Mouse (Mus musculus) 416B (cell line): Measurements from ENCODE around the gene Atrx.
A peak's percentile ranks its signal among the peaks of the same experiment; 100 is the strongest.
"Not testable (repeated sequence)": the region's sequence is repeated elsewhere in the genome, so short reads cannot be mapped to it uniquely, and the experiment has no call there.

Experiments
- DNase-seq: peaks from one replicate; pipeline ENCODE4 v3.0.0; 2011; ENCODE audit warnings: low read depth

Gene Atrx

DNA sequence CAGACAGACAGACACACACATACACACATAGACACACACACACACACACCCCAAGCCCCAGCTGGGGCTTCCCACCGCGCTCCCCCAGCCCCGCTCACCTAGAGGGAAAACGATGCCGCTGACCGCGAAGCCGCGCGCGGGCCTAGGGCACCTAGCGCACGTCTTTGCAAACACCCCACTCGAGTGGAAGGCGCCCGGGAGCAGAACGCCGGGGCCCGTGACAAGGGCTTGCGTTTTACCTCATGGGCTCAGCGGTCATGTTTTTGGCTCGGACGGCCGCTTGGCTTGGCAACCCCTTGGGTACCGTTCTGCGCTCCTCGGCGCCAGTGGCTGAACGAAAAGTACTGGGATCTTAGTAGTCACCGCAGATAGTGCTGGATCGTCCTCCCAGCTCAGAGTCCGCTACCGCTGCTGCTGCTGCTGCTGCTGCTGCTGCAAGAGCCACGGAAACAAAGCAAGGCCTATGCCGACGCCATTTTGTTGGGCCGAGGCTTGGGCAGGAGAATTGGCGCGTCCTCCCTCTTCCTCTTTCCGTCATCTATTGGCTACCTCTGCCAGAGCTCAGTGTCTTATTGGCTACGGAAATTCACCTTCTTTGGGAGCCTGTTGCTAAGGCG, at the start of gene Atrx:
TSS of gene Atrx (minus strand) at position 543 of the 617 bp plus-strand sequence.
- DNase-seq, result peak; percentile 88

DNA sequence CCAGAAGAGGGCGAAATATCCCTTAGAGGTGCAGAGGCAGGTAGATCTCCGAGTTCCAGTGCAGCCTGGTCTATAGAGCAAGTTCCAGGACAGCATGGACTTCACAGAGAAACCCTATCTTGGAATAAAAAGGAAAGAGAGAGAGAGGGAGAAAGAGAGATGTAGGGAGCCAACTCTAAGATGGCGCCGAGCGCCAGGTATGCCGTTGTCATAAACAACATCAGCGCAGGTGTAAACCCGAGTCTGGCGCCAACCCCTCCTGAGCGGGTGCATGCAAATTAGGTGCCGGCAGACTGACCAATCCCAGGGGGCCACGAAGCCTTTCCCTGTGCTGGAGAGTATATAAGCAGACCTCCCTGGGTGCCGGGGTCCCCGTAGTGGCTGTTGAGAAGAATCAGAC, 27.9 kb upstream of the Atrx start:
- DNase-seq, result peak; percentile 9

DNA sequence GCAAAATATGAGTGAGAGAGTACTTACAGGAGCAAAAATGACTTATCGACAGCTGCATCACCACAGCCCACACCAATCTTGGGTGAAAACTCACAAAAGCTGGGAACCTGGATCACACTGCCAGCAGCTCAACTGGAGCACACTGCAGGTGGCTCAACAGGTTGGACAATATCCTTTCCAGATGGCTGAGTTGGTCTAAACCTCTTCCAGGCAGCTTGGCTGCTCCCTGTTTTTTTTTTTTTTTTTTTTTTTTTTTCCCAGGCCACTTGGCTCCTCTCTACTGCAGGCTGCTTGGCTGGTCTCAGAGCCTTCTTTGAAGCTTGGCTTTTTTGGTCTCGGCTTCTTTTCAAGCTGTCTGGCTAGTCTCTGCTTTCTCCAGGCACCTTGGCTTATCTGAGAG, 24.8 kb upstream of the Atrx start:
- no peak for DNase-seq

DNA sequence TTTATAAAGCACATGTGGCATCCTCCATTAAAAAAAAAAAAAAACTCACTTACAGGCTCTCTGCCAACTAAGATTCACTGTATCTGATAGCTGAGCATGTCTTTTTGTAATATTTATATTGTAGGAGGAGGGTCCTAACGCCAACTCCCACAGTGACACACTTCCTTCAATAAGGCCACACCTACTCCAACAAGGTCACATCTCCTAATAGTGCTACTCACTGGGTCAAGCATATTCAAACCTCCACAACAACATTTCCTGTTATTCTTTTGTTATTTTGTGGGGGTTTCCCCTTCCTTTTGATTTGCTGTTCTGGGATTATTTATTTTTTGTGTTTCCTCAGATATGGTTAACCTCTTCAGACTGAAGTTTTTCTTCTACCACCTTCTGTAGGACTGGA, 17.2 kb upstream of the Atrx start:
- DNase-seq, result peak; percentile 39

DNA sequence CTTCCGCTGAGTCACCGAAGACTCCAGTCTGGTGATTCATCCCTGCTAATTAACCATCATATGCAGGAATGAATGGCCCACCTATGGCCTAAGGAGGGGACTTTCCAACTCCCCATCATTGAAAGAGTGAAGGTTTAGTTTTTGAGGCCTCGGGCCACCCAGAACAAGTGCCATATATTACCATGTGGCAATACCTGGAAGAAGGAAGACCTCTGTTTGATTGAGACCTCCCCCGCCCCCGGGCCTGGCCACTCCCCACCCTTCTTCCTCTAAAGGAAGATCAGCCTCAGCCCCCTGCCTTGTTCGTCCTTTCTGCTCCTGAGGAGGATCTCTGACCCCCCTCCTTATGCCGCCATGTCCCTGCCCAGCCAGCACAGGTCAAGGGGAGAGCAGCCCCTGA, 10.0 kb upstream of the Atrx start:
- no peak for DNase-seq

DNA sequence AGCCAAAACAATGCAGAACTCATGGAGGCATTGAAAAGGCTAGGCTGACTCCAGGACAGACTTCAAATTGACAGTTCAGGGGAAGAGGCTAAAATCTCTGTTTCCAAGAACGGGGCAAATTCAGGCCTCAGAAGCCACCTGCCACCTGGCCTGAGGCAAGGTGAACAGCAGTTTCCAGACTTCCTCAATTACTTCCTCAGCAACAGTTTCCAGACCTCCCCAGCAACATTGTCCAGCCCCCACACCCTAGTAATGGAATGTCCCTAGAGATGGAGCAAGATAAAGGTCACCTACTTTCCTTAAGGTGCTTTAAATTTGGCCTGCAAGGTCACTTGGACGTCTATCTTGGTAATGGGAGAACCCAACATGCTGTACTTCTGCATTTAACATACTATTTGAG, 8.5 kb upstream of the Atrx start:
- DNase-seq, result no peak

DNA sequence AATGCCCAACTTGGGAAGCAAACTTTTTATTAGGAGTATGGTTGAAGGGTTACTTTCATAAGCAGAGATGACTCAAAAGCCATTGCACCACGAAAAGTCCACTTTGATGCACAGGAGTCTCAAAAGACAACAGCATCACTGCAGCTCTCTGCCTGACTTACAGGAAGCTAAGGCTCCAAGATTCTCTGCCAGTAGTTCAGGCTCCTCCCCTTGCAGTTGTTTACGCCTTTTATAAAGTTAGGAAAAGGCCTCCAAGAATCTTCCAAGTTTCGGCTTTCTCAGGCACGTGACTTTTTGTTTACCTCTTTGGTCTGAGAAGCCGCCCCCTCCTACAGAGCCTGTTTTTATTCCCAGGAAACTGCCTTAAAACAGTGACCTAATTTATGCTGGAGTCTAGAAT, 5.1 kb upstream of the Atrx start:
- DNase-seq, result no peak

DNA sequence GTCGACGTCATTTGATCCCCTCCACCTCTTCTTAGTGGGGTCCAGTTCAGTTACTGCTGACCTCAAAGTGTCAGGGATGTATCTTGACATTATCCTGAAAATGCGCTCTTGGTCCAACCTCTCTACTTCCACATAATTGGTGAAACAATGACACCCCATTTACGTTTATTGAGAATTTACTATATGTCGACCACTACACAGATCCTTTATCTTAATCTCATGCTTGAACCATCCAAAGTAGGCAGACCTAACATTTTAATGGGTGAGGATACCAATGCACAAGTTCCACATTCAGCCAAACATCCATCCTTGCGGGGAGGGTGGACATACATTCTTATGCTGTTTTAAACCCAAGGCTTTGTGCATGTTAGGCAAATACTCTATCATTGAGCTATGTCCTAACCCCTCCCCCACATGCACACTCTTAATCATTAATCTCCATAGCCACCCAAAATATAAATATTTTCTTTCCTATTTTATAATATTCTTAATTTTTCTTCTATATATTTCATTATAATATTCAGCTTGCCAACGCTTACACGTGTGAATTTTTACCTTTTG, 355 bp upstream of the Atrx start:
- DNase-seq, result no peak

DNA sequence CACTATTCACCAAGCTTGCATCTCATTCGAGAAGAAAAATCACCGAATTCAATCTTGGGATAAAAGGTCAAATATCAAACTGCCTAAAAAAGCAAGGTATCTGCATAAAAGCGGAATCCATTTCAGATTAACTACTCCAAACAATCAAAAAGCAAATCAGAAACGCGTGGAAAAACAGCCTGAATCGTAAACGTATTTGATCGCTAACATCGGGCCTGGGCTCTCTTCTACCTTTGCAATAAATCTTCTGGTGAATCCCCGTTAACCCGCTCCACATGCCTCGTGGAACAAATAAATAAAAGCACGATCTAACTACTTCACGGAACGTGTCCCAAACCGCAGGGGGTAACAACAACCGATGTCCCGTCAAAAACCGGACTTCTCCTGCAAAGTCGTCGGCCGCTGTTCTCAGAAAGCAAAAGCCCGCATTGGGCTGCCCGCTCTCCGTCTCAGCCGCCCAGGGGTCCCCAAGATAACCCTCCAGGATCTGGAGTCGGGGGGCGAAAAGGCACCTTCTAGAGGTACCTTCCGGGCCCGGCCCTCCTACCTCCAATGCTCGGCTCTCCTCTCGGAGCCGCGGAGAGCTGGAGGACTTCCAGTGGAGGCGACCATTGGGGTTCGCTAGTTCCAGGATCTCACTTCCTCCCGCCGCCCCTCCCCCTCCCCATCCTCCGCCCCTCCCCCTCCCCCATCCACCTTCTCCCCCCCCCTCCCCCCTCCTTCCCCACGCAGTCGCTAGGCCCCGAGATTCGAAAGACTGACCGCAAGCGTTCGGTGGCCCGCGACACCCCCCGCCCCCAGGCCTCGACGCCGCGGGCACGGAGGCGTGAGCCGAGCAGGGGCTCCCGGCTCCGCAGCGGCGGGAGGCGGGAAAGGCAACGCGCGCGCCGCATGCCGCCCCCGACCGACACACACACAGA, 1.0 kb downstream of the Atrx start:
- DNase-seq, result peak; percentile 36

DNA sequence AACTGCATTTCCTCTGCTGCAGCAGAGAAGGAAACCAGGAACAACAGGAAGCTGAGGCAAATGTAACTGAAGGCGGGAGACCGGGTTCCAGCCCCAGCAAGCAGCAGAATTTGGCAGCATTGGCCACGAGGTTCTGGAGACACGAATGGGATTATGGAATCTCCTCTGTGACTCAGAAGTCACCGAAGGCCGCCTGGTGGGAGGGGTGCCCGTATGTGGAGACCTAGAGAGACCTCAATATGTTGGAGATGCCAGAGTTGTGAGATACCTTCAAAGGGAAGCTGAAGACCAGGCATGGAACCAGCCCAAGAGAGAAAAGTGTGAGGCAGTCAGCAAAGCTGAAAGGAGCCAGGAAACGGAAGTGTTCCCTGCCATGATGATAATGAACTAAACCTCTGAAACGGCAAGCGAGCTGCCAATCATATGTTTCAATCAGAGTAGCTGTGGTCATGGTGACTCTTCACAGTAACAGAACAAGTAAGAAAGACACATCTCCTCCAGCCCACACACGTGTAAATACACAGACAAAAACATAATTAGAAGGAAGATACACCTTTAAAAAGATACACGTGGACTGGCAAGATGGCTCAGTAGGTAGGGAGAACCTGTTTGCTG, 3.0 kb downstream of the Atrx start:
- peak; percentile 66 for DNase-seq

DNA sequence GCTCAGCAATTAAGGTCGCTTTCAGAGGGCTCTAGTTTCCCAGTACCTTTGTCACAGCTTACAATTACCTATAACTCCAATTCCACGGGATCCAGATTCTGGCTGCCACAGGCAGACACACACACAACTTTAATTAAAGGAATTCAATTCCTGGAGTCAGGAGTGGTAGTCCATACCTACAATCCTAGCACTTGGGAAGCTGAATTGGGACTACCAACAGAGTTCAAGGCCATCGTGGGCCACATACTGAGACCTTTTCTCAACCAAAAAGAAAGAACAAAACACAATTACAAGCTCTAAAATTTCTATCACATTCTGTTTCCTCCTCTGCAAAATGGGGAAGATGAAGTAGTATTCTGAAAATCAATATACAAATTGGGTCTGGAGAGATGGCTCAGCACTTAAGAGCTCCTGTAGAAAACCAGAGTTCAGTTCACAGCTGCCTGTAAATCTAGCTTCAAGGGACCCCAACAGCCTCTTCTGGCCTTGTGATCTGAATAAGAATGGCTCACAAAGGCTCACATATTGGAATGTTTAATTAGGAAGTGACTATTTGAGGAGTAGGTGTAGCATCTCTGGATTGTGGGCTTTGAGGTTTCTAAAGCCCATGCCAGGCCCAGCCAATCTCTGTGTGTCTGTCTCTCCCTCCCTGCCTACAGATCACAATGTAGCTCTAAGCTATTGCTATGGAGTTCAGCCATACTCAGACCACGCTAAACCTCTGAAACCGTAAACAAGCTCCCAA, 4.7 kb downstream of the Atrx start:
- DNase-seq, result no peak

DNA sequence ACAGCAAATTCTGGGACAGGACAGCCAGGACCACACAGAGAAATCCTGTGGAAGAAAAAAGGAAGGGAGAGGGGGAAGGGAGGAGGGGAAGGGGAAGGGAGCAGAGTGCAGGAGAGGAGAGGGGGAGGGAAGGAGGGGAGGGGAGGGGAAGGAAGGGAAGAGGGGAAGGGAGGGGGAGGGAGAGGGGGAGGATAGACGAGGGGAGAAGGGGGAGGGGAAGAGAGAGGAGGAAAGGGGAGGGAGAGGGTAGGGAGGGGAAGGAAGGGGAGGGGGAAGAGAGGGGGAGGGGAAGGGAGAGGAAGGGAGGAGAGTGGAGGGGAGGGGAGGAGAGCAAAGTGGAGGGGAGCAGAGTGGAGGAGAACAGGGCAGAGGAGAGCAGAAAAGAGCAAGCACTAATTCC, 5.3 kb downstream of the Atrx start:
- DNase-seq, result no peak

DNA sequence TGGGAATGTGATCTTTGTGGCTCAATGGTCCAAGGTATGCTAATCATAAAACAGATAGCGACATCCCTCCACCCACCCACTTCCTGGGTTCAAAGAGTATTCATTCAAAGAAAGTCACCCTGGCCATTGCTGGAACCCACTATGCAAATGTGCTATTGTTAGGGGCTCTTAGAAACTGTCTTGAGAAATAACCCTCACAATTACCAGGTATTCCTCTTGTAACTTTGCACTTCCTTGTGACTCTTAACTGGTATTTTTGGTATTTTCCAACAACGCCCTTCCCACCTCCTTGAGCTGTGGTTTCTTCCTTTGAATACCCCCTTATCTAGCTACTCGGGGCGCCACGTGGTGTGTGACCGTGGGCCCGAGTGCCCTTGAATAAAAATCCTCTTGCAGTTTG, 6.2 kb downstream of the Atrx start:
- not testable (repeated sequence) for DNase-seq

DNA sequence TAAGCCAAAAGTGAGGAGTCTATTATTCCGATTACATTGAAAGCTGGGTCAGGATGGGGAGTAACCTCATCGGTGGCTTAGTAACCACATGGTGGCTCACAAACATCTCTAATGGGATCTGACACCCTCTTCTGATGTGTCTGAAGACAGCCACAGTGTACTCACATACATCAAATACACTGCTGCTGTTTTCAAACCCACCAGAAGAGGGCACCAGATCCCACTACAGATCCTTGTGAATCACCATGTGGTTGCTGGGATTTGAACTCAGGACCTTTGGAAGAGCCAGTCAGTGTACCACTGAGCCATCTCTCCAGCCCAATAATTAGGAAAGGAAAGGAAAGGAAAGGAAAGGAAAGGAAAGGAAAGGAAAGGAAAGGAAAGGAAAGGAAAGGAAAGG, 7.8 kb downstream of the Atrx start:
- DNase-seq, result peak; percentile 57

DNA sequence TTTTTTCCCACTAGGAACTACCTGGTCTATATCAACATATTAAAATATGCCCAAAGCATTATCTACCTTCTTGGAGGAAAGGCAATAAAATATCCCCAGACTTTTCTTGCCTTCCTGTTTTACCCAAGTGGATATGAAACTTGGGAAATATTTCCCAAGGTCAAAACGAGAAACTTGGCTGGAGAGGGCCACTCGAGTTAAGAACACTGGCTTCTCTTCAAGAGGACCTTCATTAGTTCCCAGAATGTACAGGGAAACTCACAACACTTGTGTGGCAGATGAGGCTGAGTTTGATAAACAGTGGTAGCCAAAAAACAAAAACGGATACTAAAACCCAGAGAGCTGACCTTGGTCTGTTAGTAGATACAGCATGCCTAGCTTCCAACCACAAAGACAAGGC, 17.5 kb downstream of the Atrx start:
- DNase-seq, result peak; percentile 31

DNA sequence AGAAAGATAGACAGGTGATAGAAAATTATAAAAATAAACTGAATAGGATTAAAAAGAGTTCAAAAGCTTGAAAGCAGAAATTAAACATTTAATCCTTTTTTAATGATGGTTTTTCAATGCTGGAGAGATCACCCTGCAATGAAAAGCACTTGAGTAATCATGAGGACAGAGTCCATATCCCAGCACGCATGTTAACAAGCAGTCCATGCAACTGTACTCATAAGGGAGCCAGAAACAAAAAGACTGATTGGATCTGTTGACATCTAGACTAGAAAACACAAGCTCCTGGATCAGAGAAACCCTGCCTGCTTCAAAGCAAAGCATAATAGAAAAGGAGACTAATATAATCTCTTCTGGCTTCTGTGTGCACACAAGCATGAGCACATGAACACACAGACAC, 27.6 kb downstream of the Atrx start:
- DNase-seq, result no peak

DNA sequence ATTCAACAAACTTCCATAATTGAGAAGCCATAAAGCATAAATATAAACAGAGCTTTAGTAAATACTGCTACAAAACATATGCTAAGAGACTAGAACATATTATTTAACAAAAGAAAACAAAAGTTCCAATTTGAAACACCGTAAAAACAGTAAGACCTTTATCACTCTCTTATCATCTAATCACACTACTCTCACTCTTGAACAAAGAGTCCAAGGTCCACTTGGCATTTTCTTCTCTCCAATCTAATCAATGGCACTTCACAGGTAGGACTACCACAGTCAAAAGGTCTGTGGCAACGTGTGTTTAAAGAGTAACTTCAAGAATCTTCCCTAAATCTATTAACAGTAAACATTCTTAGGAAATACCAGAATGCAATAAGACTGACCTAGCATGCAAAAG, 42.3 kb downstream of the Atrx start:
- no peak for DNase-seq

DNA sequence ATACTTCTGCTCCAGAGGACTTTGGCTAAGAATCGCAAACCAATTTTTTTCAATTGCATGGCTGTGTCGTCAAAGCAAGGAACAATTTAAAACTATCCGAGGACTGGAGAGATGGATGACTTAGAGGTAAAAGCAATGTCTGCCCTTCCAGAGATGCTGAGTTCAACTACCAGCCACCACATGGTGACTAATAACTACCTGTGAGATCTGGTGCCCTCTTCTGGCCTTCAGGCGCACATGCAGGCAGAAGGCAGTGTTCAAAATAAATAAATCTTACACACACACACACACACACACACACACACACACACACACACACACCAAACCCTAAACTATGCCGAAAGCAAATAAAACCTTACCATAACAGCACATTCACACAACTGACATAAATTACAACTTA, 64.8 kb downstream of the Atrx start:
- DNase-seq, result peak; percentile 58

DNA sequence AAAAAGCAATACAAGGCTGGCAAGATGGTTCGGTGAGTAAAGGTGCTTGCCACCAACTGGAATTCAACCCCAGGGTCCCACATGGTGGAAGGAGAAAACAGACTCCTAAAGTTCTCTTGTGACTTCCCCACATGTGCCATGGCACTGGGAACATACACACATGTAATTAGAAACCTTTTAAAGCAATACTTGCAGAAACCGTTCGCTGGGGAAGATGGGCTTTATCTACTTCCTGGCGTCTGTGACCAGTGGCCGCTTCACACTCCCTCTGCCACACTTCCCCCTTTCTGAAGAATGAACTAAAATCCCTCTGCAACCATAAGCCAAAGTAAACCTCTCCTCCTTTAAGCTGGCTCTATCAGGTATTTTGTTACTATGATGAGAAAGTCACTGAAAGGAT, 104.7 kb downstream of the Atrx start:
- DNase-seq, result peak; percentile 33

DNA sequence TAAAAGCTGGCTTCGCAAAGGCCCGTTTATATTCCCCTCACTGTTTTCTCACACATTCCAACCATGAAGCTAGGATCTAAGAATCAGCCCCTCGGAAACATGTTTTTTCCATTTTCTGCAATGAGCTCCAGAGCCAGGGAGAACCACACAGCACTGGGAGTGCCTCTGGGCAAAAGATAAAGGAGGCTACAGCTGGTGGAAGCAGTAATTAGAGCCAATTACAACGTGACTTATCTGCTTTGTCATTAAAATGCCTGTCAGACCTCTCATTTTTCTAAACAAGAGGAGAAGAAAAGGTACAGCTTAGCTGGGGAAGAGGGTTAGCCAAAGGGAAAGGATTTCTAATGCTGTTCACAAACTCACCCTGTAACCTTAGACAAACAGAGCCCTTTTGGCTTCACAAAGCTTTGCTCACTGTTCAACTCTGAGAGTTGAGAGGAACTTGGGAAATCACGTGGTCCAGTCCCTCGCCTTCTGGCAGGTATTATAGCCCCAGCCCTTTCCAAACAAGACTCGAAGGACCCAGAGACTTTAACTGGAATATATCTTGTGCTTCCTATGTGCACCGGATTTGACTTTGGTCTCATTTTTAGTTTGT, 134.3 kb downstream of the Atrx start:
- DNase-seq, result no peak

DNA sequence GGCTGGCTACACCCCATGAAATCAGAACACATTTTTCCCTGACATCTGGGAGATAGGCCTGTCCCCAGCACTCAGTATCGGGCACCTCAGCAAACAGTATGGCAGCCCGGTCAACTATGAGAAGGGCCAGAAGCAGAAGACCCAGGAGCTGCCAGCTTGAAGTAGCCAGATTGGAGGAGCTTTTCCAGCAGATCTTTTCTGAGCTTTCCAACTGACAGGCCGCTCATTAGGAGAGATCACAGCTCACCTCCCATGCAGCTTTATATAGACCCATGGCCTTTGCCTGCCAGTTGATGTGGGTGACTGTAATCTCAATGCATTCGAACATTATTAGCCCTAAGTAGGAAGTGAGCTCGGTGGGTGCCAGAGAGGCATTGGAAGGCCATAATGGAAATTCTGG, 155.9 kb downstream of the Atrx start:
- no peak for DNase-seq

DNA sequence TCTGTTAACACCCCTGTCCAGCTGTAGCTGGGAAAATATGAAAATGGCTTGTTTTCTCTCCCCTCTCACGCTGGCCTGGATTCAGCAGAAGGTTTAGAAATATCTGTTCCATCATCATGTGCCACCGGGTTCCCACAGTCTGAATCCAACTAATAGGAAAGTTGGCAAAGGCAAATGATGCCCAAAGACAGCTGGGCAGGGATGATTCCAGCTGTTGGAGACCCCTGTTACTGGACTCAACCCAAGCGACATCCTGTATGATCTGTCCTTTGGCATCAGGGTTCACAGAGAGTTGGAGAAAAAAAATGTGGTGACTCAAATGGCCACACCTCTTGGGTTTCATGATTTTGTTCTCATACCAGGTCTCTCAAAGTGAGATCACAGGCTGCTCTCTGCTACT, 161.3 kb downstream of the Atrx start:
- DNase-seq, result no peak
